In genomic region chr11:75540710-75541581, GRCm38 (mm10) we compare ENCODE assay signal across 8 mouse cellular contexts. TPM values are rescaled to one million over a fixed set of nuclear protein-coding genes. Genes with fewer than 3 reads are reported as not detected.
DNase-seq lines count a peak whose midpoint lies in the region; ATAC-seq lines count a peak whose summit lies in the region.

No protein-coding gene starts in this region.

- H3K27me3 ChIP-seq in forebrain, embryonic 15.5 days, result no peaks in the 10 kb centered on the region
- no peaks in the 10 kb centered on the region for H3K27me3 ChIP-seq in forebrain, embryonic 13.5 days
- H3K27me3 ChIP-seq in midbrain, embryonic 10.5 days (ENCODE audit: low read depth, poor library complexity, severe bottlenecking), result no peaks in the 10 kb centered on the region
- no peaks in the 10 kb centered on the region for H3K27me3 ChIP-seq in midbrain, embryonic 14.5 days (ENCODE audit: control insufficient read depth, insufficient read depth, low read length)

- WGBS in forebrain, embryonic 15.5 days, result 65% methylated on average over 19 of the region's 19 CpGs
- 73% methylated on average over 19 of the region's 19 CpGs for WGBS in forebrain, embryonic 13.5 days
- WGBS in midbrain, embryonic 10.5 days, result 76% methylated on average over 19 of the region's 19 CpGs
- 69% methylated on average over 19 of the region's 19 CpGs for WGBS in midbrain, embryonic 14.5 days

- no peak overlapping the region for H3K4me2 ChIP-seq in forebrain, embryonic 15.5 days (replicated peaks)
- no peak overlapping the region for H3K4me2 ChIP-seq in forebrain, embryonic 13.5 days
- no peak overlapping the region for H3K4me2 ChIP-seq in midbrain, embryonic 14.5 days (ENCODE audit: low read length)

- 0 out of 2 replicates have a peak, but pooled peaks have one; percentile 33 for ATAC-seq in forebrain, embryonic 15.5 days (replicated peaks)
- no peak for ATAC-seq in forebrain, embryonic 13.5 days
- ATAC-seq in midbrain, embryonic 14.5 days (ENCODE audit: low FRiP score, low TSS enrichment), result no peak
- ATAC-seq in neutrophil, adult 5-6 weeks (ENCODE audit: extremely low read depth, insufficient number of reproducible peaks, low FRiP score, poor library complexity, severe bottlenecking), result peak; percentile 75

- H3K4me1 ChIP-seq in forebrain, embryonic 15.5 days, result peaks cover 22% of the 10 kb centered on the region
- peaks cover 14% of the 10 kb centered on the region for H3K4me1 ChIP-seq in forebrain, embryonic 13.5 days
- peaks cover 32% of the 10 kb centered on the region for H3K4me1 ChIP-seq in midbrain, embryonic 10.5 days
- peaks cover 10% of the 10 kb centered on the region; the same call in 1 of the 2 replicates for H3K4me1 ChIP-seq in midbrain, embryonic 14.5 days (ENCODE audit: control insufficient read depth, insufficient read depth, low read length)

- H3K27ac ChIP-seq in forebrain, embryonic 15.5 days (replicated peaks), result peak overlapping the region; percentile 47
- no peak overlapping the region for H3K27ac ChIP-seq in forebrain, embryonic 13.5 days
- H3K27ac ChIP-seq in midbrain, embryonic 10.5 days (replicated peaks), result peak overlapping the region; percentile 14
- no peak overlapping the region for H3K27ac ChIP-seq in midbrain, embryonic 14.5 days (replicated peaks; ENCODE audit: low read depth, low read length)

- H3K4me3 ChIP-seq in forebrain, embryonic 15.5 days, result no peak overlapping the region
- no peak overlapping the region for H3K4me3 ChIP-seq in forebrain, embryonic 13.5 days
- no peak overlapping the region for H3K4me3 ChIP-seq in midbrain, embryonic 10.5 days
- no peak overlapping the region for H3K4me3 ChIP-seq in midbrain, embryonic 14.5 days (replicated peaks; ENCODE audit: low read depth, low read length)

- DNase-seq in midbrain, embryonic 10.5 days (ENCODE audit: low spot score), result no peak
- DNase-seq in midbrain, embryonic 14.5 days, result no peak
- peak; percentile 42 for DNase-seq in kidney, postnatal 14 days
- DNase-seq in spleen, postnatal 14 days (ENCODE audit: low spot score in 2 of 2), result no peak
- DNase-seq in frontal cortex, postnatal 25 days (ENCODE audit: low spot score in 2 of 2), result no peak

- H3K36me3 ChIP-seq in forebrain, embryonic 15.5 days, result no peaks in the 10 kb centered on the region
- H3K36me3 ChIP-seq in forebrain, embryonic 13.5 days (ENCODE audit: poor library complexity, severe bottlenecking), result peaks cover 6% of the 10 kb centered on the region; the same call in 1 of the 2 replicates
- H3K36me3 ChIP-seq in midbrain, embryonic 10.5 days, result 0 out of 2 replicates have a peak, but pooled peaks cover 2% of the 10 kb centered on the region
- H3K36me3 ChIP-seq in midbrain, embryonic 14.5 days (ENCODE audit: control insufficient read depth, insufficient read depth, low read length), result peaks cover 24% of the 10 kb centered on the region

- H3K9me3 ChIP-seq in forebrain, embryonic 15.5 days, result no peaks in the 10 kb centered on the region
- no peaks in the 10 kb centered on the region for H3K9me3 ChIP-seq in forebrain, embryonic 13.5 days (replicated peaks)
- no peaks in the 10 kb centered on the region for H3K9me3 ChIP-seq in midbrain, embryonic 10.5 days (replicated peaks)
- H3K9me3 ChIP-seq in midbrain, embryonic 14.5 days (ENCODE audit: control insufficient read depth, low read length), result no peaks in the 10 kb centered on the region

- no peak overlapping the region for H3K9ac ChIP-seq in forebrain, embryonic 15.5 days (replicated peaks)
- H3K9ac ChIP-seq in forebrain, embryonic 13.5 days, result no peak overlapping the region
- no peak overlapping the region for H3K9ac ChIP-seq in midbrain, embryonic 14.5 days (replicated peaks; ENCODE audit: low read length)

RNA-seq across cellular contexts. Expression of gene Slc43a2, which starts 9.5 kb away (rescaled TPM):
- polyA plus RNA-seq in forebrain, embryonic 15.5 days (2015; fragmentation: Nextera tagmentation; extraction: Ambion mirVana), result 12.1 and 12.6 TPM in 2 replicates
- polyA plus RNA-seq in forebrain, embryonic 13.5 days (2015; fragmentation: Nextera tagmentation; extraction: Ambion mirVana), result 11.3 and 11.7 TPM in 2 replicates
- polyA plus RNA-seq in midbrain, embryonic 10.5 days (2016; fragmentation: Nextera tagmentation; extraction: Ambion mirVana), result 6.5 and 8.2 TPM in 2 replicates
- 15.7 and 18.3 TPM in 2 replicates for polyA plus RNA-seq in midbrain, embryonic 14.5 days (2014; fragmentation: Nextera tagmentation; extraction: Ambion mirVana)
- total RNA-seq in neutrophil, adult 5-6 weeks (2017), result 44.0 and 48.4 TPM in 2 replicates

RNA-seq across cellular contexts. Expression of gene Scarf1, which starts 27.6 kb away (rescaled TPM):
- 3.1 and 3.3 TPM in 2 replicates for polyA plus RNA-seq in forebrain, embryonic 15.5 days (2015; fragmentation: Nextera tagmentation; extraction: Ambion mirVana)
- polyA plus RNA-seq in forebrain, embryonic 13.5 days (2015; fragmentation: Nextera tagmentation; extraction: Ambion mirVana), result 3.3 TPM in 2 replicates
- polyA plus RNA-seq in midbrain, embryonic 10.5 days (2016; fragmentation: Nextera tagmentation; extraction: Ambion mirVana), result 4.7 and 4.8 TPM in 2 replicates
- polyA plus RNA-seq in midbrain, embryonic 14.5 days (2014; fragmentation: Nextera tagmentation; extraction: Ambion mirVana), result 2.0 and 3.6 TPM in 2 replicates
- total RNA-seq in neutrophil, adult 5-6 weeks (2017), result not detected in 2 replicates

RNA-seq across cellular contexts. Expression of gene Rilp, which starts 31.1 kb away (rescaled TPM):
- polyA plus RNA-seq in forebrain, embryonic 15.5 days (2015; fragmentation: Nextera tagmentation; extraction: Ambion mirVana), result 0.71 and 0.72 TPM in 2 replicates
- polyA plus RNA-seq in forebrain, embryonic 13.5 days (2015; fragmentation: Nextera tagmentation; extraction: Ambion mirVana), result 0.40 and 0.47 TPM in 2 replicates
- 0.35 and 0.44 TPM in 2 replicates for polyA plus RNA-seq in midbrain, embryonic 10.5 days (2016; fragmentation: Nextera tagmentation; extraction: Ambion mirVana)
- 1.0 and 1.6 TPM in 2 replicates for polyA plus RNA-seq in midbrain, embryonic 14.5 days (2014; fragmentation: Nextera tagmentation; extraction: Ambion mirVana)
- total RNA-seq in neutrophil, adult 5-6 weeks (2017), result 0.86 TPM in 1 of 2 replicates, not detected in the other

RNA-seq across cellular contexts. Expression of gene Pitpna, which starts 47.0 kb away (rescaled TPM):
- 92.4 and 97.7 TPM in 2 replicates for polyA plus RNA-seq in forebrain, embryonic 15.5 days (2015; fragmentation: Nextera tagmentation; extraction: Ambion mirVana)
- 70.0 and 70.8 TPM in 2 replicates for polyA plus RNA-seq in forebrain, embryonic 13.5 days (2015; fragmentation: Nextera tagmentation; extraction: Ambion mirVana)
- polyA plus RNA-seq in midbrain, embryonic 10.5 days (2016; fragmentation: Nextera tagmentation; extraction: Ambion mirVana), result 63.4 and 65.5 TPM in 2 replicates
- 115 and 120 TPM in 2 replicates for polyA plus RNA-seq in midbrain, embryonic 14.5 days (2014; fragmentation: Nextera tagmentation; extraction: Ambion mirVana)
- total RNA-seq in neutrophil, adult 5-6 weeks (2017), result 88.9 and 113 TPM in 2 replicates

RNA-seq across cellular contexts. Expression of gene Prpf8, which starts 54.3 kb away (rescaled TPM):
- polyA plus RNA-seq in forebrain, embryonic 15.5 days (2015; fragmentation: Nextera tagmentation; extraction: Ambion mirVana), result 55.0 and 58.3 TPM in 2 replicates
- 56.3 and 63.2 TPM in 2 replicates for polyA plus RNA-seq in forebrain, embryonic 13.5 days (2015; fragmentation: Nextera tagmentation; extraction: Ambion mirVana)
- polyA plus RNA-seq in midbrain, embryonic 10.5 days (2016; fragmentation: Nextera tagmentation; extraction: Ambion mirVana), result 67.3 and 72.2 TPM in 2 replicates
- polyA plus RNA-seq in midbrain, embryonic 14.5 days (2014; fragmentation: Nextera tagmentation; extraction: Ambion mirVana), result 59.9 and 89.5 TPM in 2 replicates
- 89.3 and 91.5 TPM in 2 replicates for total RNA-seq in neutrophil, adult 5-6 weeks (2017)

Comparison
In these comparisons a context has a peak if more than half of its experiments do, and no peak if none do; other contexts are left out.
1. ATAC-seq: peak in forebrain, embryonic 15.5 days (single experiment) and neutrophil, adult 5-6 weeks (single experiment); none in forebrain, embryonic 13.5 days (single experiment) and midbrain, embryonic 14.5 days (single experiment).
2. H3K27ac ChIP-seq: peak in forebrain, embryonic 15.5 days (single experiment) and midbrain, embryonic 10.5 days (single experiment); none in forebrain, embryonic 13.5 days (single experiment) and midbrain, embryonic 14.5 days (single experiment).